Mouse (Mus musculus) embryonic facial prominence, embryonic 14.5 days (tissue): ENCODE measurements at regions not wholly inside any gene's neighbourhood (a gene's known extent, or its start where the extent isn't known, plus 50 kb on each side); places are given as distances from the start of the nearest gene placed in this dataset.
A peak's percentile ranks its signal among the peaks of the same experiment; 100 is the strongest.
"Not testable (repeated sequence)": the region's sequence is repeated elsewhere in the genome, so short reads cannot be mapped to it uniquely, and the experiment has no call there.

Experiments
- ATAC-seq: fragments of 200-750 bp; cut with Nextera tagmentation; 2 replicates; pipeline ENCODE4 v1.8.0; 2017; ENCODE audit warnings: low read depth, moderate number of reproducible peaks, moderate TSS enrichment
- DNase-seq: peaks from one replicate; pipeline ENCODE4 v3.0.0-alpha.2; 2015; ENCODE audit warnings: low spot score
- H3K27ac ChIP-seq: fragments of 300-500 bp; sonication (generic); replicated peaks from 2 replicates; pipeline ENCODE4 v1.5.1; 2014; ENCODE audit warnings: low read depth, mild to moderate bottlenecking, low read length, moderate library complexity
- H3K27me3 ChIP-seq: fragments of 300-500 bp; sonication (generic); replicated peaks from 2 replicates; pipeline ENCODE4 v1.6.1; 2014; ENCODE audit warnings: low read length; ENCODE audit not compliant: control insufficient read depth, insufficient read depth
- H3K36me3 ChIP-seq: fragments of 300-500 bp; sonication (generic); 2 replicates; pipeline ENCODE4 v1.6.1; 2014; ENCODE audit warnings: low read length, mixed read lengths; ENCODE audit not compliant: control insufficient read depth, insufficient read depth
- H3K4me1 ChIP-seq: fragments of 300-500 bp; sonication (generic); 2 replicates; pipeline ENCODE4 v1.6.1; 2014; ENCODE audit warnings: antibody characterized with exemption, low read length; ENCODE audit not compliant: control insufficient read depth, insufficient read depth
- H3K4me2 ChIP-seq: fragments of 300-500 bp; sonication (generic); 2 replicates; pipeline ENCODE4 v1.6.1; 2014; ENCODE audit warnings: low read depth, mild to moderate bottlenecking, low read length, moderate library complexity, mixed read lengths
- H3K4me3 ChIP-seq: fragments of 300-500 bp; sonication (generic); 2 replicates; pipeline ENCODE4 v1.5.1; 2014; ENCODE audit warnings: low read depth, mild to moderate bottlenecking, low read length
- H3K9ac ChIP-seq: fragments of 300-500 bp; sonication (generic); 2 replicates; pipeline ENCODE4 v1.6.1; 2014; ENCODE audit warnings: low read depth, mild to moderate bottlenecking, low read length, moderate library complexity, mixed read lengths
- H3K9me3 ChIP-seq: fragments of 300-500 bp; sonication (generic); 2 replicates; pipeline ENCODE4 v1.6.1; 2016; ENCODE audit warnings: low read length; ENCODE audit not compliant: control insufficient read depth
- whole genome bisulfite sequencing: fragments of 180-500 bp; shearing (Covaris S2); extraction: QIAGEN DNeasy Blood & Tissue Kit; methylation state at CpG from one replicate; pipeline ENCODE4 v1.1.7; 2014; 5-methylcytosine and 5-hydroxymethylcytosine counted together

- 69% methylated on average over 2 of the region's 2 CpGs for WGBS
- not testable (repeated sequence) for DNase-seq, H3K27ac ChIP-seq, ATAC-seq, H3K27me3 ChIP-seq, H3K4me3 ChIP-seq, H3K4me2 ChIP-seq, H3K9me3 ChIP-seq, H3K9ac ChIP-seq, H3K36me3 ChIP-seq
- H3K4me1 ChIP-seq = peaks cover 16% of the 10 kb centered on the region
These were observed 182.5 kb upstream of the Bmp4 start for GRCm38 (mm10) chr14:46572972-46573371.

DNA sequence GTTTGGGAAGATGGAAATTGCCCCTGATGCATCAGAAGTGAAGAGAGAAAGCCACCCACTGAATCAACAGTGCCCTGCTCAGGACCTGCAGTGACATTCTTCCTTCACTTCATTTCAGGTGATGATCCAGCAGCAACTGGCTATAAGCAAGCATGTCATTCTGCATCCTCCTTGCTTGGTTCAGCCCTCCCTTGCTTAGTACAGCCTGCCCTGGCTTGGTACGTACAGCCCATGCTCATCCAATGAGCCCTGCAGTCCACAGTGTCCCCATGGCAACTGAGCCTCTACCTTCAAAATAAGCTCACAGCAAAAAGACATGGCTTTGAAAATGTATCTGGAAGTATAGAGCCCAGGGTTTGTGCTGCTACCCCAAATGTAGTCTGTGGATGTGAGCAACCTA is 181.4 kb upstream of the Bmp4 start:
- Histone ChIP-seq H3K9ac (no peak overlapping the region), H3K9me3 (no peaks in the 10 kb centered on the region), H3K27me3 (no peaks in the 10 kb centered on the region), H3K36me3 (no peaks in the 10 kb centered on the region), H3K27ac (no peak overlapping the region), H3K4me3 (no peak overlapping the region), H3K4me2 (no peak overlapping the region), H3K4me1 (peaks cover 17% of the 10 kb centered on the region)
- DNase-seq = no peak
- 71% methylated on average over 1 of the region's 1 CpGs for WGBS
- ATAC-seq = no peak

GRCm38 (mm10) chr14:46569273-46569672 is 178.8 kb upstream of the Bmp4 start:
- Histone ChIP-seq H3K9ac (no peak overlapping the region), H3K4me1 (peaks cover 11% of the 10 kb centered on the region; the same call in 1 of the 2 replicates), H3K4me2 (no peak overlapping the region), H3K4me3 (no peak overlapping the region), H3K9me3 (no peaks in the 10 kb centered on the region), H3K27ac (no peak overlapping the region), H3K27me3 (no peaks in the 10 kb centered on the region), H3K36me3 (no peaks in the 10 kb centered on the region)
- DNase-seq = peak; percentile 57
- 45% methylated on average over 8 of the region's 8 CpGs for WGBS
- no peak for ATAC-seq

GRCm38 (mm10) chr14:46567411-46567780 is 176.9 kb upstream of the Bmp4 start:
- H3K36me3 ChIP-seq = no peaks in the 10 kb centered on the region
- peaks cover 11% of the 10 kb centered on the region; the same call in 1 of the 2 replicates for H3K4me1 ChIP-seq
- no peaks in the 10 kb centered on the region for H3K9me3 ChIP-seq
- WGBS = 56% methylated on average over 3 of the region's 3 CpGs
- H3K27me3 ChIP-seq = no peaks in the 10 kb centered on the region
- no peak overlapping the region for H3K9ac ChIP-seq
- DNase-seq (no peak), ATAC-seq (no peak)
- no peak overlapping the region for H3K27ac ChIP-seq
- H3K4me2 ChIP-seq = no peak overlapping the region
- no peak overlapping the region for H3K4me3 ChIP-seq

DNA sequence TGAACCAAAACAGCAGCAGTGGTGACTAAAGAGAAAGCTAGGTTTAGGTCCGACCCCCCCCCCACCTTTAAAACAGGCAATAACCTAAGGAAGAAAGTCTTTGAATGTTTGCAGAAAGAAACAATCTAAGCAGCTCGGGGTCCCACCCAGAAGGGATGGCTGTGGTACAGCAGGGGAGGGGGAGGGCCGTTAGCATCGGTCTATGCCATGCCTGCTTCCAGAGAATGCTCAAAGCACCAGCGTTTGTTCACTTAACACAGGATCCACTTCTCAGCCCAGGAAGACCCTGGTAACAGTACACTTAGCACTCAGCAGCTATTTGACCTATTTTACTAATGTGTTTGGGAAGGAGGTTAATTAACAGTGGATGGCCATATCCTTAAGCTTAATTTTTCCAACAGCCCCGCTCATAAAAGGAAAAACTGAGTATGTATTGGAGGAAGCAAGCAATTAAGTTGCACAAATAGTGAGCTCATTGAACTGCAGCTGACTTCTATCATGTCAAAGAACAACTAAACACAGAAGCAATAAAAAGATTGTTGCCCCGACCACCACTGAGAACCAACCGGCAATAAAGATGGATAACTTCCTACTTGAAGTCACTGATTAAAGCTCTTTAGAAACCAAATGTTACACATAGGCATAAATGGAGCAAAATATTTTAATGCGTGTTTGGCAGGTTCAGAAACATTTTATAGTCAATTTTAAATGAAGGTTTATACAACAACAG is 176.4 kb upstream of the Bmp4 start:
- Histone ChIP-seq H3K9ac (no peak overlapping the region), H3K4me2 (no peak overlapping the region), H3K27ac (no peak overlapping the region), H3K4me3 (no peak overlapping the region), H3K36me3 (no peaks in the 10 kb centered on the region), H3K27me3 (no peaks in the 10 kb centered on the region), H3K9me3 (no peaks in the 10 kb centered on the region), H3K4me1 (peaks cover 11% of the 10 kb centered on the region; the same call in 1 of the 2 replicates)
- DNase-seq = no peak
- no peak for ATAC-seq
- 41% methylated on average over 9 of the region's 9 CpGs for WGBS

GRCm38 (mm10) chr14:46564998-46565397 is 174.5 kb upstream of the Bmp4 start:
- no peaks in the 10 kb centered on the region for H3K9me3 ChIP-seq
- DNase-seq (peak; percentile 67), ATAC-seq (no peak)
- WGBS = 23% methylated on average over 2 of the region's 3 CpGs
- H3K9ac ChIP-seq = no peak overlapping the region
- no peak overlapping the region for H3K27ac ChIP-seq
- H3K4me1 ChIP-seq = peaks cover 11% of the 10 kb centered on the region; the same call in 1 of the 2 replicates
- H3K4me2 ChIP-seq = no peak overlapping the region
- H3K27me3 ChIP-seq = no peaks in the 10 kb centered on the region
- no peaks in the 10 kb centered on the region for H3K36me3 ChIP-seq
- no peak overlapping the region for H3K4me3 ChIP-seq

- H3K27me3 ChIP-seq = no peaks in the 10 kb centered on the region
- no peak overlapping the region for H3K4me3 ChIP-seq
- WGBS = 72% methylated on average over 5 of the region's 5 CpGs
- no peaks in the 10 kb centered on the region for H3K36me3 ChIP-seq
- H3K27ac ChIP-seq = no peak overlapping the region
- H3K9me3 ChIP-seq = no peaks in the 10 kb centered on the region
- no peak overlapping the region for H3K4me2 ChIP-seq
- H3K4me1 ChIP-seq = 0 out of 2 replicates have a peak, but pooled peaks cover 5% of the 10 kb centered on the region
- H3K9ac ChIP-seq = no peak overlapping the region
- ATAC-seq (no peak), DNase-seq (peak; percentile 32)
These were observed 171.5 kb upstream of the Bmp4 start for GRCm38 (mm10) chr14:46562016-46562415.

DNA sequence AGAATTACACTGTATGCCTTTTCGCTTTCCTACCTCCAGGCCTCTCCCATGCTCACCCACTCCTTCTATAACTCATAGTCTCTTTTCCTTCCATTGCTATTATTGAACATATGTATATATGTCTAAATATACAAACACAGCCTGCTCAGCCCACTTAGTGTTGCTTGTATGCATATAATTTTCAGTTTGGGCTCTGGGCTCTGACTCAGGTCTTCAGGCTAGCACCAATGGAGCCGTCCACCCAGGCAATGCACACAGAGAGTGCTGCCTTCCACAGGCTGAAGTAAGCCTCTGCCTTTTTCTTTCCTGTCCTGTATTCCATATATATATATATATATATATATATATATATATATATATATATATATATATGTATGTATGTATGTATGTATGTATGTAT is 162.8 kb upstream of the Bmp4 start:
- Histone ChIP-seq H3K4me2 (no peak overlapping the region), H3K9ac (no peak overlapping the region), H3K9me3 (no peaks in the 10 kb centered on the region), H3K27me3 (no peaks in the 10 kb centered on the region), H3K36me3 (no peaks in the 10 kb centered on the region), H3K4me3 (no peak overlapping the region), H3K27ac (no peak overlapping the region), H3K4me1 (no peaks in the 10 kb centered on the region)
- WGBS = 93% methylated on average over 2 of the region's 2 CpGs
- DNase-seq (no peak), ATAC-seq (no peak)

DNA sequence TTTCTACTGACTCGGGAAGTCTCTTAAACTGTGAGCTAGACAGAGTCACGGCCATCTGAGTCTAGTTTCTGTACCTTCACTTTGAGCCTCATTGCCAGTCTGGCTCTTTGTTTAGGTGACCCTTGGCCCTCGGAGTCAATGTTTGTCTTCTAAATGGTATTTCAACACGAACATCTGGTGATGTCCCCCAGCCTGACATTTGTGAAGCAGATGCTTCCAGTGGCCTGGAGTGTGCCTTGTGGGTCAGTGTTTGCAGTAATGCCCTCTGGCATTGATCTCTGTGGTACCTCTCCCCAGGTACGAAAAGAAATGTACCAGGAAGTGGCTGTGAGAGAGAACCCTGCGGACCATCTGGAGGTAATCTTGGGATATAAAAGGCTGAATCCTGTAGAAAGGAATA is 155.7 kb upstream of the Bmp4 start:
- ATAC-seq (no peak), DNase-seq (no peak)
- Histone ChIP-seq H3K4me2 (no peak overlapping the region), H3K4me3 (no peak overlapping the region), H3K4me1 (no peaks in the 10 kb centered on the region), H3K27me3 (no peaks in the 10 kb centered on the region), H3K27ac (no peak overlapping the region), H3K9ac (no peak overlapping the region), H3K36me3 (no peaks in the 10 kb centered on the region), H3K9me3 (no peaks in the 10 kb centered on the region)
- 40% methylated on average over 6 of the region's 6 CpGs for WGBS
